Mouse (Mus musculus) midbrain, postnatal 0 days (tissue): Measurements from ENCODE around the gene Nr2e1. TPM values are rescaled to one million over a fixed set of nuclear protein-coding genes. Genes with fewer than 3 reads are reported as not detected.

ENCODE experiments used
- ATAC-seq: fragments of 200-750 bp; cut with Nextera tagmentation; 2 replicates; pipeline ENCODE4 v1.8.0; 2017; ENCODE audit warnings: moderate number of reproducible peaks, mild to moderate bottlenecking, moderate TSS enrichment, moderate library complexity; ENCODE audit not compliant: low FRiP score
- DNase-seq: peaks from one replicate; pipeline ENCODE4 v3.0.0-alpha.2; 2015; ENCODE audit warnings: low spot score
- H3K27ac ChIP-seq: fragments of 300-500 bp; sonication (generic); 2 replicates; pipeline ENCODE4 v1.5.1; 2014; ENCODE audit warnings: low read depth, mild to moderate bottlenecking, low read length, mixed read lengths
- H3K27me3 ChIP-seq: fragments of 300-500 bp; sonication (generic); 2 replicates; pipeline ENCODE4 v1.6.1; 2014; ENCODE audit warnings: low read length, control low read depth, mixed read lengths; ENCODE audit not compliant: insufficient read depth
- H3K36me3 ChIP-seq: fragments of 300-500 bp; sonication (generic); 2 replicates; pipeline ENCODE4 v1.6.1; 2014; ENCODE audit warnings: low read length, control low read depth, mixed read lengths; ENCODE audit not compliant: insufficient read depth
- H3K4me1 ChIP-seq: fragments of 300-500 bp; sonication (generic); 2 replicates; pipeline ENCODE4 v1.6.1; 2014; ENCODE audit warnings: mild to moderate bottlenecking, control low read depth, antibody characterized with exemption, low read length, mixed read lengths; ENCODE audit not compliant: insufficient read depth
- H3K4me2 ChIP-seq: fragments of 300-500 bp; sonication (generic); 2 replicates; pipeline ENCODE4 v1.6.1; 2014; ENCODE audit warnings: low read depth, mild to moderate bottlenecking, low read length, mixed read lengths; ENCODE audit not compliant: poor library complexity, severe bottlenecking
- H3K4me3 ChIP-seq: fragments of 300-500 bp; sonication (generic); 2 replicates; pipeline ENCODE4 v1.5.1; 2014; ENCODE audit warnings: low read depth, mild to moderate bottlenecking, low read length, moderate library complexity
- H3K9ac ChIP-seq: fragments of 300-500 bp; sonication (generic); replicated peaks from 2 replicates; pipeline ENCODE4 v1.6.1; 2014; ENCODE audit warnings: mild to moderate bottlenecking, low read length, moderate library complexity, mixed read lengths; ENCODE audit not compliant: poor library complexity, severe bottlenecking
- H3K9me3 ChIP-seq: fragments of 300-500 bp; sonication (generic); 2 replicates; pipeline ENCODE4 v1.6.1; 2016; ENCODE audit warnings: low read length, control low read depth
- CTCF ChIP-seq: IDR thresholded peaks from 2 replicates; pipeline ENCODE4 v1.5.1; 2016; ENCODE audit warnings: antibody characterized with exemption, mild to moderate bottlenecking
- WGBS: fragments of 180-500 bp; shearing (Covaris S2); extraction: QIAGEN DNeasy Blood & Tissue Kit; methylation state at CpG from one replicate; pipeline ENCODE4 v1.1.7; 2014; 5-methylcytosine and 5-hydroxymethylcytosine counted together
- polyA plus RNA-seq: library from polyadenylated mRNA; unstranded; fragments of >200 nt; fragmentation: Nextera tagmentation; extraction: Ambion mirVana; gene quantifications from 2 replicates; pipeline ENCODE4 v1.2.1, GENCODE M21; 2015
- total RNA-seq: library from RNA; depleted of rRNA; stranded (reverse); fragments of >200 nt; gene quantifications from 2 replicates; pipeline ENCODE4 v1.2.3, GENCODE M21; 2014

The Nr2e1 gene
- total and polyA plus RNA-seq, 2 experiments from 2014 or later, result 1.3 to 3.6 TPM

DNA sequence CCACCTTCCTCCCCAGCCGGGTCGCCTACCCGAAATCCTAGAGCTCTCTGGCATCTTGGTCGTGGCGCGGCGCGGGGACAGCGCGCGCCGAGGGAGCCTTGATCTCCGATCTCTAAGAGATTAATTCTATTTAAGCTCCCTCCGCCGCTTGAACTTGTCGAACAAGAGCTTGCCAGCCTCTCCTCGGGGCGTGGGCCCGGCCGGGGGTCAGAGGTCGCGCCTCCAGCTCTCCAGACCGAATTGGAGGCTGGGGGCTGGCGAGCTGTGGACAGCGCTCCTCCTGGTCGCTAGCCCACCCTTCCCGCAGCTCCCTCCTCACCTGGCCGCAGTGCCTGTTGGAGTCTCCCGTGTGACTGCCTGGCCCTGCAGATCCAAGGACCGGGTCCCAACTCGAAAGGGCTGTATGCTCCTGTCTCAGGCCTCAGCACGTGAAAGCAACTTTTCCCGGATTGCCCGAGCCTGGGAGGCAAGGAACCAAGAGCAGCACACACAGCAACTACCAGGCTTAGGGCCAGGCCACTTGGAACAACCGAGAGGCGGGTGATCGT, 1.1 kb upstream of the Nr2e1 start:
- ATAC-seq (no peak), DNase-seq (no peak)
- Histone ChIP-seq H3K27ac (no peak overlapping the region), H3K9me3 (no peaks in the 10 kb centered on the region), H3K4me2 (peak overlapping the region; percentile 37), H3K4me3 (peak overlapping the region; percentile 26), H3K36me3 (no peaks in the 10 kb centered on the region), H3K9ac (no peak overlapping the region), H3K4me1 (no peaks in the 10 kb centered on the region), H3K27me3 (peaks cover 65% of the 10 kb centered on the region)
- 1% methylated on average over 37 of the region's 37 CpGs for WGBS
- no peak for TF ChIP-seq CTCF

DNA sequence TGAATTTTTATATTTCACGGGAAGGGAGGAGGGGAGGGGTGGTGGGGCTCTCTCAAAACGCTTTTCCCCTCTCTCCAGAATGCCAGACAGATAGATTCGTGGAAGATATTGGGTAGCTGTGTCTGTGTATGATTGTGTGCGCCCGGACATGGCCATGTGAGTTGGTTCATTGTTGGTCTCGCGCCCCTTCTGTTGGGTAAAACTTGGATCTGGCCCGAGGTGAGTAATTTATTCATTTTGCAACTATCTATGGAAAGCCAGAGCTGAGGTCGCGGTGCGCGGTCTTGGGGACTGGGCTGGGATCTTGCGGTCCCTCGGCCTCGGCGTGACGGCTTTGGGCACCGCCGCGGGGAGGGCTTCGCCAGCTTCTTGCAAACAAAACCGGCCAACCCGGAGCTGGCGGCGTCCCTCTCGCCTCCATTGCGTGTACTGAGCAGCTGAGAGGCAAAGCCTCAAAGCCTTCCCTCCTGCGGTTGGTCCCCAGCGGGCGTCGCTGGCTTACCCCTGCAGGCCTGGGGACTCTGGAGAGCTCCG, 537 bp upstream of the Nr2e1 start:
- Histone ChIP-seq H3K9ac (no peak overlapping the region), H3K27me3 (peaks cover 67% of the 10 kb centered on the region)
- ATAC-seq, result no peak

DNA sequence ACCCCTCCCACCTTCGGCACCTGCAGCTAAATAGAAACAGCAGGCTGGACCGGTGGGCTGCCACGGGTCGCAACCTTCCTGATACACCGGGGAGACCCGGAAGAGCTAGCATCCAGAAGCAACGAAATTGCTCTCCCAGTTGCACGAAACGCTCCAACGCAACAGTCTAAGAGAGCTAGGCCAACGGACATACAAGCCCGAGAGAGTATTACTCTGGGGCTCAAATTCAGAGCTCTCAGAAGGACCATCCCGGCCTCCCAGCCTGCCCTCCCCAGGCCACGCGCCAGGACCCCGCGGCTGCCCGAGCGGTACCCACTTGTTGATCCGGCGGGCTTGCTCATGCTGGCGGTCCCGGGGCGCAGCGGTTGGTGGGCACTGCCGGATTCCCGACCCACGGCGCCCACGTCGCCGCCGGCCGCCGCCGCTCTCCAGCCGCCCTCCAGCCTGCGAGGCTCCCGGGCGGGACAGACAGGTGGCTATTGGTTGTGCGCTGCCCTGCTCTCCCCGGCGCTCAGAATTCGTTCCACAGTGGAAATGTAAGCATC, 794 bp downstream of the Nr2e1 start:
- Histone ChIP-seq H3K36me3 (no peaks in the 10 kb centered on the region), H3K4me1 (no peaks in the 10 kb centered on the region), H3K4me2 (peak overlapping the region; percentile 30), H3K4me3 (peak overlapping the region; percentile 26), H3K9ac (no peak overlapping the region), H3K27ac (no peak overlapping the region), H3K9me3 (no peaks in the 10 kb centered on the region), H3K27me3 (peaks cover 68% of the 10 kb centered on the region)
- ATAC-seq (no peak), DNase-seq (no peak)
- WGBS, result under 1% methylated on average over 44 of the region's 44 CpGs
- TF ChIP-seq CTCF, result no peak

More for the DNA sequence above, 537 bp upstream of the Nr2e1 start:
- Histone ChIP-seq H3K27ac (no peak overlapping the region), H3K36me3 (no peaks in the 10 kb centered on the region), H3K4me1 (no peaks in the 10 kb centered on the region), H3K4me2 (peak overlapping the region; percentile 37), H3K4me3 (peak overlapping the region; percentile 26), H3K9me3 (no peaks in the 10 kb centered on the region)
- no peak for DNase-seq
- TF ChIP-seq CTCF, result no peak
- WGBS, result under 1% methylated on average over 32 of the region's 32 CpGs

DNA sequence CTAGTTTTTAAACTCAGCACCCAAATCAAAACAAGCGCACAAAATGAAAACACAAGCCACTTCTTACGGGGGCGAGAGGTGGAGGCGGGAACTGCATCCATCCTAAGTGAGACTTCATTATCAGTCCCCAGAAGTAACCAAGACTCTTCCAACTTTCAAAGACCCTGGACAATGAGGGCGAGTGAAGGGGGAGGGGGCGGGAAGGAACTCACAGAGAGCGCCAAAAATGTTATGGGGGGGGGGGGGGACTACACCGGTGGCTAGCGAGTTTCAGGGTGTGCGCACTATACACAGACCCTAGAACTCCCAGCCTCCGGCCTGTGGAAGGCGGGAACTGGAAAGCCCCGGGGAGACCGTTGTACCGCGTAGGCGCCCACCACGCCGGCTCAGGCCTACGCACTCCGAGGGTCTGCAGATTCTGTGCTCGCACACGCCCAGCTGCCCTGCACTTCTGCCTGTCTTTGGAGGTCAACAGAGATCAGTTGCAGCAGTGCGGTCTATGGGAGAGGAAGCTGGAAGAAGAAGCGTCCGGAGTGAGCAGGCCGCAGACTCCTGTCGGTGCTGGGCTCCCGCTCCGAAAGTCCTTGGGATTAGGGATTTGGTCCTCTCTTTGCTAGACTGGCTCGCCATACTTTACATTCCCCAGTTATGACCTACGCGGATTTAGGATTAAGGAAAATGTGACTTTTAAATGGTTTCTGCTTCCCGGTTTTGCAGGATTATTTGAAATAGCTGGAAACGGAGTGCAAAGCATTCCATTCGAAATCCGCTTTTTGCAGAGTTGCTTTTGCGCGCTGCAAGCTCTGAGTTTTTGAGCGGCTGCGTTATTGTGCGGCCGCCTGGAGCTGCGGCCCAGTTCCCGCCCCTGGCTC, 1.5 kb downstream of the Nr2e1 start:
- Histone ChIP-seq H3K36me3 (no peaks in the 10 kb centered on the region), H3K4me2 (peak overlapping the region; percentile 30), H3K9ac (no peak overlapping the region), H3K9me3 (no peaks in the 10 kb centered on the region), H3K4me3 (peak overlapping the region; percentile 26), H3K27ac (no peak overlapping the region), H3K4me1 (no peaks in the 10 kb centered on the region), H3K27me3 (peaks cover 72% of the 10 kb centered on the region)
- TF ChIP-seq CTCF, result no peak
- ATAC-seq (no peak), DNase-seq (no peak)
- WGBS, result 2% methylated on average over 45 of the region's 45 CpGs

DNA sequence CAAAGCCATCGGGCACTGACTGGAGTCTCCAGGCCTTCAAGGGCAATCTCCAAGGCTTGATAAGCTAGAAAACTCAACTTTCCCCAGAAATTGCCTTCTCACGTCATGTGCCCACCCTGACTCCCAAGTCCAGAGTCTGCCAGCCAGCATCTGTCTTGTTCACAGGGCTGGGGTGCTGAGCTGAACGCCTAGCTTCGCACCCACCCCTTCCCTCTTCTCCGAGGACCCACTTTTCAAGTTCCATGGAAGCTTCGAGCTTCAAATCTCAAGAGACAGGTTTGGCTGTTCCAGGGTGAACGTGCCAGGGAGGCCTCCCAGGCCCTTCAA, 2.5 kb downstream of the Nr2e1 start:
- Histone ChIP-seq H3K27ac (no peak overlapping the region), H3K36me3 (no peaks in the 10 kb centered on the region), H3K4me2 (peak overlapping the region; percentile 2; the same call in 1 of the 2 replicates), H3K4me3 (peak overlapping the region; percentile 14; the same call in 1 of the 2 replicates), H3K9ac (no peak overlapping the region), H3K4me1 (no peaks in the 10 kb centered on the region), H3K9me3 (no peaks in the 10 kb centered on the region), H3K27me3 (peaks cover 70% of the 10 kb centered on the region)
- DNase-seq, result no peak
- no peak for TF ChIP-seq CTCF
- 19% methylated on average over 7 of the region's 7 CpGs for WGBS
- ATAC-seq, result no peak
